Mouse (Mus musculus) CH12F3 (cell line): ENCODE measurements around the gene Krt25.

Experiments used
- in situ Hi-C: fragments of 300-500 bp; cut with MboI; formaldehyde crosslinking; loops from 2 replicates; pipeline ENCODE4 v1.14.3; 2020; ENCODE audit warnings: low sequenced_read_pairs

The Krt25 gene

GRCm38 (mm10) chr11:99322851-99323250 lies at the start of gene Krt25:
Gene Krt25, minus strand, starts transcription at chr11:99322951.
- in situ Hi-C loops = no loop called here

- in situ Hi-C loops = no loop called here
Observed at GRCm38 (mm10) chr11:99369853-99370451, 47.2 kb upstream of the Krt25 start.

GRCm38 (mm10) chr11:99369229-99369628 lies 46.5 kb upstream of the Krt25 start:
- in situ Hi-C loops = no loop called here

GRCm38 (mm10) chr11:99366791-99367190 lies 44.0 kb upstream of the Krt25 start:
- in situ Hi-C loops = no loop called here

- in situ Hi-C loops = no loop called here
Observed at GRCm38 (mm10) chr11:99364412-99364811, 41.7 kb upstream of the Krt25 start.

GRCm38 (mm10) chr11:99361423-99361822 lies 38.7 kb upstream of the Krt25 start:
- in situ Hi-C loops = no loop called here

GRCm38 (mm10) chr11:99351004-99351403 lies 28.3 kb upstream of the Krt25 start, which contains the start of gene Krt27:
Gene Krt27, minus strand, starts transcription at chr11:99351104.
- in situ Hi-C loops = no loop called here

- in situ Hi-C loops = no loop called here
Observed at GRCm38 (mm10) chr11:99339299-99339847, 16.6 kb upstream of the Krt25 start.

- in situ Hi-C loops = no loop called here
Observed at GRCm38 (mm10) chr11:99337866-99338265, 15.1 kb upstream of the Krt25 start, which contains the start of gene Krt26. Gene Krt26, minus strand, starts transcription at chr11:99337966.

- in situ Hi-C loops = no loop called here
Observed at GRCm38 (mm10) chr11:99333426-99333825, 10.7 kb upstream of the Krt25 start.

GRCm38 (mm10) chr11:99329655-99330054 lies 6.9 kb upstream of the Krt25 start:
- in situ Hi-C loops = no loop called here

- in situ Hi-C loops = no loop called here
Observed at GRCm38 (mm10) chr11:99321094-99321493, 1.7 kb downstream of the Krt25 start.

- in situ Hi-C loops = no loop called here
Observed at GRCm38 (mm10) chr11:99319127-99319526, 3.6 kb downstream of the Krt25 start.

GRCm38 (mm10) chr11:99316543-99316942 lies 6.2 kb downstream of the Krt25 start:
- in situ Hi-C loops = no loop called here

- in situ Hi-C loops = no loop called here
Observed at GRCm38 (mm10) chr11:99314594-99314993, 8.2 kb downstream of the Krt25 start.

GRCm38 (mm10) chr11:99310882-99311281 lies 11.9 kb downstream of the Krt25 start:
- in situ Hi-C loops = no loop called here

GRCm38 (mm10) chr11:99307579-99307978 lies 15.2 kb downstream of the Krt25 start:
- in situ Hi-C loops = no loop called here

- in situ Hi-C loops = no loop called here
Observed at GRCm38 (mm10) chr11:99295039-99295438, 27.7 kb downstream of the Krt25 start.

- in situ Hi-C loops = no loop called here
Observed at GRCm38 (mm10) chr11:99292846-99293245, 29.9 kb downstream of the Krt25 start.

- in situ Hi-C loops = no loop called here
Observed at GRCm38 (mm10) chr11:99284833-99285312, 37.9 kb downstream of the Krt25 start, which contains the start of gene Krt24. Gene Krt24, minus strand, starts transcription at chr11:99285262.

- in situ Hi-C loops = no loop called here
Observed at GRCm38 (mm10) chr11:99284011-99284410, 38.7 kb downstream of the Krt25 start.

- in situ Hi-C loops = no loop called here
Observed at GRCm38 (mm10) chr11:99283334-99283733, 39.4 kb downstream of the Krt25 start.
